Mouse (Mus musculus) c-Kit-negative CD71-positive TER-119-positive erythroid progenitor cells, embryonic 14.5 days (primary cell): ENCODE measurements around the gene Hmgn5.
A peak's percentile ranks its signal among the peaks of the same experiment; 100 is the strongest.

Source experiments
- DNase-seq: peaks from one replicate; pipeline ENCODE4 v3.0.0-alpha.2; 2013; ENCODE audit warnings: low read depth, low spot score

Hmgn5 gene

GRCm38 (mm10) chrX:109013283-109013682 lies at the start of gene Hmgn5:
TSS of gene Hmgn5 (minus strand) at chrX:109013404.
- DNase-seq: peak; percentile 75

DNA sequence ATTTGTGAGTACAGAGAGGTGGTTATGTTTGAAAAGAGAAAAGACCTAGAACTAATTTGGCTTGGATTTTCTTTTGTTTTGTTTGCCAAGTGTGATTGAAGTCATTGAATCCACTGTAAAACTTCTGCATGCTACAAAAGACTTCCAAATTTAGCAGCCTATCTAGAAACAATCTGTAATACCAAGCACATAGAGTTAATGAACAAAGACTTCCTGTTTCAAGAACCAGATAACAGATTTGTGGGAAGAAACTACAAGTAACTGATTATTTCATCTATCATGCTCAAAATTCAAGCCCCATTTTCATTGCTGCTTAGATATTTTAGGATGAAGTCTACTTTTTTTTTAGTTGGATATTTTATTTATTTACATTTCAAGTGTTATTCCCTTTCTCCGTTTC lies 34.6 kb upstream of the Hmgn5 start:
- no peak for DNase-seq

DNA sequence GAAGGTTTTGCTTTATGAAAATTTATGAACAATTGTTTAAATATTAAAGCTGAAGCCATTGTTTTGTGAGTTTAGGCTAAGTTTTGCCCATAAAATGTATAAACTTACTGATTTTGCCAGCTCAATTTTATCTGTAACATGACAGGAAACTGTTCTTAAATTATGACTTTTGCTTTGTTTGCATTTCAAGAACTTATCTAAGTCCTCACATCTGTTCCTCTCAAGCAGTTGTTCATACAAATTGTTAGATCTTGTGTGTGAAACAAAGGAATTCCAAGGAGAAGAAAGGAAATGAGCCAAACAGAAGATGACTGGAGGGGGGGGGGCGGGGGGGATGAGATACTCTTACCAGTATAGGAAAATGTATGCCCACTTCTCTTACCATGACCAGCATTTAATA lies 13.0 kb upstream of the Hmgn5 start:
- no peak for DNase-seq

- DNase-seq: no peak
Measured at GRCm38 (mm10) chrX:109020858-109021257, 7.7 kb upstream of the Hmgn5 start.

GRCm38 (mm10) chrX:109014166-109014565 lies 962 bp upstream of the Hmgn5 start:
- DNase-seq: no peak

GRCm38 (mm10) chrX:109013686-109014085 lies 482 bp upstream of the Hmgn5 start:
- peak; percentile 34 for DNase-seq

GRCm38 (mm10) chrX:109012371-109013031 lies 703 bp downstream of the Hmgn5 start:
- DNase-seq: peak; percentile 63

- peak; percentile 22 for DNase-seq
Measured at GRCm38 (mm10) chrX:109011611-109012185, 1.5 kb downstream of the Hmgn5 start.

- no peak for DNase-seq
Measured at GRCm38 (mm10) chrX:109001277-109001676, 11.9 kb downstream of the Hmgn5 start.
